Mouse (Mus musculus) spleen, adult 2 months (tissue): ENCODE results near the gene Slc16a11.

ENCODE experiments used
- CTCF ChIP-seq: fragments of 200-500 bp; IDR thresholded peaks from 2 replicates; pipeline ENCODE4 v1.5.1; 2011; ENCODE audit warnings: mild to moderate bottlenecking, inconsistent platforms; ENCODE audit not compliant: insufficient read depth, insufficient read length, insufficient replicate concordance; ENCODE audit errors: extremely low read depth
- POLR2A ChIP-seq: fragments of 200-500 bp; IDR thresholded peaks from 2 replicates; pipeline ENCODE4 v1.6.1; 2011; ENCODE audit warnings: low read depth, low read length, inconsistent platforms

DNA sequence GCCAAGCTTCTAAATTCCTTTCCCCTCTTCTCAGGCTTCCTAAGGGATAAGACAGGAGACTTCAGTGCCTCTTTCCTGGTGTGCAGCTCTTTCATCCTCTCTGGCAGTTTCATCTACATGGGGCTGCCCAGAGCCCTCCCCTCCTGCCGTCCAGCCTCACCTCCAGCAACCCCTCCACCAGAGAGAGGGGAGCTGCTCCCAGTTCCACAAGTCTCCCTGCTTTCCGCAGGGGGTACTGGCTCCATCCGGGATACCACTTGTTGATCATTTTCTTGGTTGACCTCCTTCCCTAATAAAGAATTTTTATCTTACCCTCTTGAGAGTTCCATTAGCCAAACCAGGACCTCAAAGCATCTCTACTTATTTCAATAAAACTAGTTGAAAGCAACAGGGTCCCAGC, 3.6 kb downstream of the Slc16a11 start:
- no peak for TF ChIP-seq POLR2A
- no peak for TF ChIP-seq CTCF
